Mouse (Mus musculus) adrenal gland, postnatal 4 days (tissue): Measurements from ENCODE around the gene Stk26. TPM values are rescaled to one million over a fixed set of nuclear protein-coding genes. Genes with fewer than 3 reads are reported as not detected.

Experiments used
- DNase-seq, 2 experiments: peaks; one replicate each; pipeline ENCODE4 v3.0.0; 2021 to 2022; ENCODE audit warnings: low spot score in 2 of 2, mixed read lengths in 2 of 2
- total RNA-seq, 2 experiments: library from RNA; stranded (reverse); gene quantifications; 2 replicates each; pipeline ENCODE4 v1.2.3; 2021

Stk26 gene
- total RNA-seq, 2 experiments from 2014 or later: 5.8 to 6.3 TPM

DNA sequence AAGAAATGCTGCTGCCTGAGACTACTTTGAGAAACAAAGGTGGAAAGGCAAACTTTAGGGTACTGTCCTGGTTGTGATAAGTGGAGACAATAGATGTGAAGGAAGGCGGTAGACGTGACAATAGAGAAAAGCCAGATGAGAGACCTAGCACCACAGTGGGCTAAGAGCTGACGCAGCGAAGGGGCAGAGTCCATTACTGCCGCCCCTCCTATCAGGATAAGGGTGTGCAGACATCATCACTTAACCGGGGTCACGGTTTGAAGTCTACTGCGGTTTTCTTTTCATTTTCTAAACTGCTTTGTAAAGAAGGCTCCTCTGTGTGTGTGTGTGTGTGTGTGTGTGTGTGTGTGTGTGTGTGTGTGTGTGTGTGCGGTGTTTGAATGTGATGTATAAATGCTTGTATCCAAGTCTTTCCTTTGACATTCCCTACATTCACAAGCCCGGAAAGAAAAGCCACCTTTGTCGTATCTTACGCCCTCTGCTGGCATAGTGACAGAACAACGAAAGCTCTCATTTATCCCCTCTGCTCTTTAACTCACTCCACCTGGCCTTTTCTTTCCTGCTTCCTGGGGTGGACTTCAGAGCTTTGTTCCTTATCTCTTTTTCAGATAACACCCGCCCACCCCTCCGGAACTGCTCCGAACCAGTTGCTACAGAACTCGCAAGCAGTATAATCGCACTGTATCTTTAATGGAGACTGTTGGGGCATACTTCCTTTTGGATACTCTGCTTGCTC lies 84.0 kb downstream of the Stk26 start:
- no peak for DNase-seq

DNA sequence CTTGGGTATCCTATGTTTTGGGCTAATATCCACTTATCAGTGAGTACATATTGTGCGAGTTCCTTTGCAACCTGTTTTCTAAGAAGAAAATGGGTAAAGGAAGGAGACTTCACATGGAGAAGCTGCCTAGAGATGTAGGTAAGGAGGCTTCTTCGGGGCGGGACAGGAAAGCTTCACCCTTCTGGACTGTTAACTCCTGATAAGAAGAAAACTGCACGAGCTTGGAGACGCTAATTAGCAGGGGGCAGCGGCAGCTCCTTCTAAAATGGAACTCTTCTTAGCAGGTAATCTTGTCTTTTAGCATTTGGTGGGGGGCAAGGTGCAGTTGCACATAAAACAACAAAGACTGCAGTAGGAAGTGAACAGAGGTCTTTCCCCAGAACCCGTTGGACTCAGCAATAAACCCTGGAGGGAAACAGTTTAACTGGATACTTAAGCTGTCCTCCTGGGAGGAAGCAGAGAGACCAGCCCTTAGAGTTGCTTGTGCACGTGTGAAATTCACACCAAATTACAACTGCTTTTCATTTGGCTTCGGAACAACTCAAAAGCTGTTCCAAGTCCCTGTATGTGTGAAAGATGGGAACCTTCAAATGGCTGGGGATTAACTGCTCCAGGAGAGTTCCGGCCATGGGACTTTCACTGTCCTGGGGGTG lies 86.2 kb downstream of the Stk26 start:
- no peak for DNase-seq

DNA sequence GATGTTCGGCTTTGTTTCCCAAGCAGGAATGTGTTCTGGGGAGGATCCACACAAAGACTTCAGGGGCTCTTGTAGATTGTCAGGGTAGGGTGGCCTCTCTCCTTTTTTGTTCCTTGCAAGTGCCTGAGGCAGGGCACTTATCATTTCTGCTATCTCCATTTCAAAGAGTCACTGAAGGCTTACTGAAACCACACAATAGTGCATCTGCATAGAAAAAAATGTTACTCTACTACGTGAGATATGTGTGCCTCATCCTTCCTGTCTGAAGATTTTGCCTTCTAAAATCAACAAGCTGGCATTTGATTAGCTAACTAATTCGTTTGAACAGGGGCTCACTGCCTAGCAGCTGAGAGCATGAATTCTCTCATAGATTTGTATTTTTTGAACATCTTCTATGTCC lies 89.5 kb downstream of the Stk26 start:
- no peak for DNase-seq

DNA sequence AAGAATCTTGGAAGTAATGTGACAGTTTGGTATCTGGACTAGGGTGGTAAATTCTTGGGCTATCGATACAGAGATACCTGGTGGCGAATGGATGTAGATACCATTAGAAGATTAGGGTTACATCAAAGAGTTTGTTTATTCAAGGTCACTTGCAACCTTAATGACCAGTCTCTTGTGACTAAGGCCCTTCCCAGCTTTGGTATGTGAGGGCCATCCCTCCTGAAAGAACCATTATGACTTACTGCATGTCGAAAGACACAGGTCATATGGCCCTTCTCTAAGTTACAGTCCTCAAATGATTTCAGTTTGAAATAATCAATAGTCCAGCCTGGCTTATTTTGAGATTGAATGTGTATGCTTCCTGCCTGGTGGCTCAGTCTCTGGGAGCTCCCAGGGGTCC lies 96.3 kb downstream of the Stk26 start:
- DNase-seq: no peak

DNA sequence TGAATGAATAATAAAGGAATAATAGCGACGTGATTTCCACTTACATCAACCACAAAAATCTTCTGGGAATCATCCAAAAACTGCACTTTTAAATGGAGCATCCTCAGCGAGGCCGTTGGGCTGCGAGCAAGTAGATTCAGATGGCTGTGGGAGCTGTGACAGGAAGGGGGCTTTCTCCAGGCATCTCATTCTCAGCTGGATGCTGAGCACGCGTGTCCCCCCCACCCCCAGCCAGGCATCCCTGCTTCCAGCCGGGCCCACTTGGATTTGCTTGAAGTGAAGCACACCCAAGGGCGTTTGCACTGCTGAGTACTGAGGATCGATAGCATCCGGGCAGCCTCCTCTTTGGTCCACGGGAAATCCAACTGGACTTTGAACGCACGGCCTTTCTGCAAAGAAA lies 101.8 kb downstream of the Stk26 start, which contains the start of gene Frmd7:
Gene Frmd7 (minus strand): TSS at position 101 of the 400 bp plus-strand sequence.
- DNase-seq: no peak

Other genes with a start within 250 kb of the Stk26 start
- under 1 TPM; 0.20 to 0.25 TPM for gene Frmd7, start 101.7 kb downstream of the Stk26 start, total RNA-seq
- 10 to 100 TPM; 32.0 to 34.1 TPM for gene Rap2c, start 177.0 kb downstream of the Stk26 start, total RNA-seq